Mouse (Mus musculus): ENCODE data around the gene Ptbp1.

GRCm38 (mm10) chr10:79822372-79822771 lies 31.9 kb upstream of the Ptbp1 start:
- TF ChIP-seq POLR2A (IDR thresholded peaks at IDR 0.05; ENCODE audit: borderline replicate concordance, control insufficient read depth, low read depth, low read length): no peak
- TF ChIP-seq CTCF (IDR thresholded peaks at IDR 0.05; ENCODE audit: control insufficient read depth, insufficient read depth, low read length): no peak
